Mouse (Mus musculus) CD4-positive, CD25-positive, alpha-beta regulatory T cell, adult 4 months (primary cell): ENCODE measurements around the gene Cd2. TPM values are rescaled to one million over a fixed set of nuclear protein-coding genes. Genes with fewer than 3 reads are reported as not detected.
A peak's percentile ranks its signal among the peaks of the same experiment; 100 is the strongest.

Source experiments
- ATAC-seq: one replicate; pipeline ENCODE4 v1.8.0; 2017
- polyA plus RNA-seq, 2 experiments: library from polyadenylated mRNA; unstranded; fragments of 100-300 nt; shearing (Covaris generic); gene quantifications; one replicate each; pipeline ENCODE4 v1.2.1; 2017

Gene Cd2
- 1,000 to 10,000 TPM; 1,558 to 1,756 TPM for polyA plus RNA-seq

- peak; percentile 30 for ATAC-seq
Measured at GRCm38 (mm10) chr3:101287911-101288311, at the start of gene Cd2. Gene Cd2 (minus strand): TSS chr3:101287939.

- no peak for ATAC-seq
Measured at GRCm38 (mm10) chr3:101328617-101329016, 40.9 kb upstream of the Cd2 start.

- ATAC-seq = no peak
Measured at GRCm38 (mm10) chr3:101327248-101327647, 39.5 kb upstream of the Cd2 start.

- peak; percentile 43 for ATAC-seq
Measured at GRCm38 (mm10) chr3:101322437-101322836, 34.7 kb upstream of the Cd2 start.

GRCm38 (mm10) chr3:101320874-101321273, 33.1 kb upstream of the Cd2 start:
- no peak for ATAC-seq

GRCm38 (mm10) chr3:101318516-101319170, 30.9 kb upstream of the Cd2 start:
- no peak for ATAC-seq

GRCm38 (mm10) chr3:101318115-101318514, 30.4 kb upstream of the Cd2 start:
- ATAC-seq = no peak

GRCm38 (mm10) chr3:101314954-101315353, 27.2 kb upstream of the Cd2 start:
- ATAC-seq = no peak

- ATAC-seq = no peak
Measured at GRCm38 (mm10) chr3:101313266-101314051, 25.7 kb upstream of the Cd2 start.

GRCm38 (mm10) chr3:101310977-101311376, 23.2 kb upstream of the Cd2 start:
- no peak for ATAC-seq

- no peak for ATAC-seq
Measured at GRCm38 (mm10) chr3:101309626-101310025, 21.9 kb upstream of the Cd2 start.

- no peak for ATAC-seq
Measured at GRCm38 (mm10) chr3:101306090-101306489, 18.4 kb upstream of the Cd2 start.

GRCm38 (mm10) chr3:101305046-101305445, 17.3 kb upstream of the Cd2 start:
- no peak for ATAC-seq

- ATAC-seq = peak; percentile 33
Measured at GRCm38 (mm10) chr3:101304156-101304555, 16.4 kb upstream of the Cd2 start.

GRCm38 (mm10) chr3:101300271-101301071, 12.7 kb upstream of the Cd2 start:
- ATAC-seq = peak; percentile 38

- ATAC-seq = no peak
Measured at GRCm38 (mm10) chr3:101299591-101299990, 11.9 kb upstream of the Cd2 start.

GRCm38 (mm10) chr3:101297221-101297620, 9.5 kb upstream of the Cd2 start:
- ATAC-seq = peak; percentile 33

GRCm38 (mm10) chr3:101295931-101296820, 8.4 kb upstream of the Cd2 start:
- ATAC-seq = peak; percentile 13

GRCm38 (mm10) chr3:101295366-101295867, 7.7 kb upstream of the Cd2 start:
- ATAC-seq = peak; percentile 17

GRCm38 (mm10) chr3:101294487-101295365, 7.0 kb upstream of the Cd2 start:
- peak; percentile 38 for ATAC-seq
